Mouse (Mus musculus): ENCODE measurements around the gene Ephb2.

GRCm38 (mm10) chr4:136684485-136684884, 151.3 kb downstream of the Ephb2 start:
- no peak for TF ChIP-seq CTCF (conservative IDR thresholded peaks at IDR 0.05; ENCODE audit: insufficient read depth, insufficient read length, low read depth, low read length)
- no peak for TF ChIP-seq POLR2A (IDR thresholded peaks at IDR 0.05; ENCODE audit: low read depth, low read length)
